Comparison of ENCODE assay signal across 19 mouse cellular contexts in the genomic region with DNA sequence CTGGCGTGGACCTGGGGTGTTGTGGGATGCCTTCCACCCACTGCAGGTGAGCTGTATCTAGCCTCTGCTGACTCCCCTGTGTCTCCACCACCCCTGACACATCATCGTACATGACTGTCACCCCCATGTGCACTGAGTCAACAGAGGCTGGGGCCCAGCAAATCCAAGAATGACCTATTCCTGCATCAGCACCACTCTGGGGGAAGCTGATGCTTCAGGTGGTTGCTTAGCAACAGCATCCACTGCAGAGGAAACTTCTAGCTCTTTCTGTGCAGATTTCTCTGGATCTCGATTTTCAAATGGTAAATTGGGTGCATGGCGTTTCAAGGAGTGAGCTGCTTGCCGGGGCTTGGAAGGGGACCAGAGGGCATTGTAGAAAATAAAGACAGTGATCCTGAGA. TPM values are rescaled to one million over a fixed set of nuclear protein-coding genes. Genes with fewer than 3 reads are reported as not detected.
"Had no signal": no experiment of that assay in that cellular context is flagged by ENCODE, and none has a peak within 500 bp of the region (broad histone marks: within the 10 kb centered on the region; RNA-seq: fewer than 3 reads in every experiment).

No protein-coding gene starts in this region.

- H3K9me3 ChIP-seq: limb, embryonic 12.5 days; liver, embryonic 12.5 days; liver, embryonic 15.5 days; lung, embryonic 15.5 days; midbrain, embryonic 12.5 days; neural tube, embryonic 12.5 days; neural tube, embryonic 15.5 days had no signal

- H3K9ac ChIP-seq: limb, embryonic 12.5 days; liver, embryonic 12.5 days; liver, embryonic 15.5 days; lung, embryonic 15.5 days; midbrain, embryonic 12.5 days; neural tube, embryonic 12.5 days; neural tube, embryonic 15.5 days had no signal

- DNase-seq: kidney, adult 2 months; kidney, postnatal 25 days; liver; lung, adult 18-20 months; lung, postnatal 10 days; lung, postnatal 36 days; right cerebral cortex, adult 18-20 months; thymus, adult 18-20 months; thymus, postnatal 36 days had no signal

- ATAC-seq: intestine, postnatal 0 days; liver, embryonic 12.5 days had no signal

- H3K27ac ChIP-seq: kidney, postnatal 0 days; limb, embryonic 12.5 days; liver, embryonic 12.5 days; liver, embryonic 15.5 days; lung, embryonic 15.5 days; midbrain, embryonic 12.5 days; neural tube, embryonic 12.5 days; neural tube, embryonic 15.5 days had no signal

- H3K4me2 ChIP-seq: limb, embryonic 12.5 days; liver, embryonic 12.5 days; liver, embryonic 15.5 days; lung, embryonic 15.5 days; midbrain, embryonic 12.5 days; neural tube, embryonic 12.5 days; neural tube, embryonic 15.5 days had no signal

- H3K36me3 ChIP-seq: limb, embryonic 12.5 days; liver, embryonic 12.5 days; liver, embryonic 15.5 days; lung, embryonic 15.5 days; midbrain, embryonic 12.5 days; neural tube, embryonic 12.5 days; neural tube, embryonic 15.5 days had no signal

- H3K4me3 ChIP-seq: limb, embryonic 12.5 days; liver, embryonic 12.5 days; liver, embryonic 15.5 days; lung, embryonic 15.5 days; megakaryocyte, embryonic 14.5 days; midbrain, embryonic 12.5 days; neural tube, embryonic 12.5 days; neural tube, embryonic 15.5 days had no signal

- H3K4me1 ChIP-seq: limb, embryonic 12.5 days; neural tube, embryonic 12.5 days had no signal

RNA-seq across cellular contexts. Expression of a gene that starts 32.2 kb away (rescaled TPM):
- polyA plus RNA-seq: liver, embryonic 12.5 days had no signal
